Mouse (Mus musculus) ES-E14 (cell line): Measurements from ENCODE around the gene Prph. TPM values are rescaled to one million over a fixed set of nuclear protein-coding genes. Genes with fewer than 3 reads are reported as not detected.

ENCODE experiments used
- DNase-seq: peaks from one replicate; pipeline ENCODE4 v3.0.0-alpha.2; 2013; ENCODE audit warnings: low read depth, low spot score
- H3K27ac ChIP-seq: 2 replicates; pipeline ENCODE4 v1.5.1; 2012; ENCODE audit warnings: low read depth, mild to moderate bottlenecking, low read length, moderate library complexity, mixed read lengths; ENCODE audit not compliant: poor library complexity, insufficient read depth, severe bottlenecking
- H3K36me3 ChIP-seq: 2 replicates; pipeline ENCODE4 v1.6.1; 2012; ENCODE audit warnings: mild to moderate bottlenecking, low read length, moderate library complexity, mixed read lengths; ENCODE audit not compliant: control insufficient read depth, poor library complexity, insufficient read depth, severe bottlenecking
- H3K4me1 ChIP-seq, 2 experiments: fragments of 150-350 bp in 1 of 2; sonication (generic) in 1 of 2; 2 replicates each; pipeline ENCODE4 v1.6.1; 2012; ENCODE audit warnings: low read length in 2 of 2, mild to moderate bottlenecking in 1 of 2, mixed read lengths in 1 of 2; ENCODE audit not compliant: control insufficient read depth in 2 of 2, insufficient read depth in 2 of 2, poor library complexity in 1 of 2
- H3K4me3 ChIP-seq, 2 experiments: fragments of 150-350 bp in 1 of 2; sonication (generic) in 1 of 2; 2 replicates each; pipeline ENCODE4 v1.5.1; 2012; ENCODE audit warnings: low read length in 2 of 2, low read depth in 1 of 2, mild to moderate bottlenecking in 1 of 2, mixed read lengths in 1 of 2; ENCODE audit not compliant: insufficient read depth in 1 of 2, poor library complexity in 1 of 2, severe bottlenecking in 1 of 2
- H3K9ac ChIP-seq: 2 replicates; pipeline ENCODE4 v1.6.1; 2012; ENCODE audit warnings: low read depth, mild to moderate bottlenecking, low read length, mixed read lengths; ENCODE audit not compliant: poor library complexity, insufficient read depth, severe bottlenecking
- H3K9me3 ChIP-seq: fragments of 150-350 bp; sonication (generic); 2 replicates; pipeline ENCODE4 v1.6.1; 2012; ENCODE audit warnings: low read depth, mild to moderate bottlenecking, low read length; ENCODE audit not compliant: control insufficient read depth, insufficient read depth
- CHD2 ChIP-seq: IDR thresholded peaks from 2 replicates; pipeline ENCODE4 v1.6.1; 2014; ENCODE audit warnings: mild to moderate bottlenecking, low read depth, low read length, inconsistent platforms
- HCFC1 ChIP-seq: IDR thresholded peaks from 2 replicates; pipeline ENCODE4 v1.6.1; 2012; ENCODE audit warnings: low read length, inconsistent platforms, borderline replicate concordance; ENCODE audit not compliant: insufficient read depth
- MAFK ChIP-seq: IDR thresholded peaks from 2 replicates; pipeline ENCODE4 v1.6.1; 2014; ENCODE audit warnings: mild to moderate bottlenecking, low read depth, low read length, inconsistent platforms; ENCODE audit not compliant: insufficient read depth
- ZC3H11A ChIP-seq: IDR thresholded peaks from 2 replicates; pipeline ENCODE4 v1.6.1; 2012; ENCODE audit warnings: low read depth, mild to moderate bottlenecking, inconsistent platforms, low read length, borderline replicate concordance
- ZNF384 ChIP-seq: IDR thresholded peaks from 2 replicates; pipeline ENCODE4 v1.6.1; 2012; ENCODE audit warnings: low read depth, low read length, inconsistent platforms
- in situ Hi-C, 2 experiments: fragments of 600-800 bp; cut with MboI; formaldehyde crosslinking; loops; one replicate each; pipeline ENCODE4 v1.15.1; 2025; ENCODE audit warnings: low sequenced_read_pairs in 2 of 2, inconsistent platforms in 1 of 2; ENCODE audit not compliant: unreplicated experiment in 2 of 2
- total RNA-seq: library from RNA; depleted of rRNA; stranded (reverse); fragments of 300-350 nt; gene quantifications from 2 replicates; pipeline ENCODE4 v1.2.3, GENCODE M21; 2012

Gene Prph
- total RNA-seq, 1 experiment: 20.6 TPM

- no peak for TF ChIP-seq HCFC1
- TF ChIP-seq ZNF384: no peak
- no peak for TF ChIP-seq CHD2
- TF ChIP-seq MAFK: no peak
- TF ChIP-seq ZC3H11A: no peak
- Histone ChIP-seq H3K4me1 (peaks cover 5 to 7% of the 10 kb centered on the region in 2 experiments; a peak in 3 of 4 replicates), H3K36me3 (no peaks in the 10 kb centered on the region), H3K9ac (no peak overlapping the region), H3K4me3 (no peak overlapping the region), H3K27ac (no peak overlapping the region), H3K9me3 (no peaks in the 10 kb centered on the region)
- in situ Hi-C loops: no loop called here
- DNase-seq: no peak
Measured at GRCm38 (mm10) chr15:99014496-99015030, 40.4 kb upstream of the Prph start.

GRCm38 (mm10) chr15:99017355-99017761, 37.6 kb upstream of the Prph start:
- peak overlapping the region; percentile 9 for H3K27ac ChIP-seq

GRCm38 (mm10) chr15:99017986-99018385, 37.0 kb upstream of the Prph start:
- Histone ChIP-seq H3K4me3 (peak overlapping the region; percentile 23 to 46; a peak in 3 of 4 replicates), H3K9me3 (no peaks in the 10 kb centered on the region), H3K27ac (peak overlapping the region; percentile 9; the same call in 1 of the 2 replicates), H3K36me3 (no peaks in the 10 kb centered on the region), H3K9ac (peak overlapping the region; percentile 43; the same call in 1 of the 2 replicates), H3K4me1 (peaks cover 5 to 7% of the 10 kb centered on the region in 2 experiments; a peak in 3 of 4 replicates)
- in situ Hi-C loops: no loop called here
- TF ChIP-seq ZC3H11A: no peak
- TF ChIP-seq ZNF384: no peak
- TF ChIP-seq HCFC1: no peak
- TF ChIP-seq MAFK: no peak
- no peak for TF ChIP-seq CHD2
- no peak for DNase-seq

More at GRCm38 (mm10) chr15:99017355-99017761, 37.6 kb upstream of the Prph start:
- peak overlapping the region; percentile 43 for H3K9ac ChIP-seq
- no peak for DNase-seq
- peak overlapping the region; percentile 23 to 46; a peak in 3 of 4 replicates for H3K4me3 ChIP-seq
- no peaks in the 10 kb centered on the region for H3K9me3 ChIP-seq
- H3K36me3 ChIP-seq: no peaks in the 10 kb centered on the region
- H3K4me1 ChIP-seq: peaks cover 5 to 7% of the 10 kb centered on the region in 2 experiments; a peak in 3 of 4 replicates
- TF ChIP-seq CHD2 (no peak), HCFC1 (no peak), MAFK (no peak), ZC3H11A (no peak), ZNF384 (no peak)
- in situ Hi-C loops: no loop called here

- TF ChIP-seq MAFK (no peak), ZC3H11A (no peak), HCFC1 (no peak), ZNF384 (no peak), CHD2 (no peak)
- no peaks in the 10 kb centered on the region for H3K36me3 ChIP-seq
- no peak overlapping the region for H3K9ac ChIP-seq
- H3K9me3 ChIP-seq: no peaks in the 10 kb centered on the region
- in situ Hi-C loops: no loop called here
- no peak overlapping the region for H3K27ac ChIP-seq
- no peak for DNase-seq
- no peak overlapping the region for H3K4me3 ChIP-seq
- H3K4me1 ChIP-seq: peaks cover 5 to 7% of the 10 kb centered on the region in 2 experiments; a peak in 3 of 4 replicates
Measured at GRCm38 (mm10) chr15:99018630-99019029, 36.3 kb upstream of the Prph start.
